26 mouse cellular contexts compared by ENCODE assay signal in the genomic region with DNA sequence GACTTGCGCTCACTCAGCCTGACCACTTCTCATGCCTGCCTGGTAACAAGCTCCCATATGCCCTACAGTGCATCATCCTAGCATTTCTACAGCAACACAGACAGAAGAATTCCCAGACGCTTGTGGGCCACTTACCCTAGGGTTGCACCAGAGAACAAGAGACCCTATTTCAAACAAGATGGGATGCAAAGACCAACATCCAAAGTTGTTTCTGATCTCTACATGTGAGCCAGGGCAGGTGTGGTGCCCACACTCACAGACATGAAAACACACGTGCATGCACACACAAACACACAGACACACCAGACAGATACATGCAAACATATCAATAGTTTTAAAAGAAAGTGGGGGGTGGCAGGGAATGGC. TPM values are rescaled to one million over a fixed set of nuclear protein-coding genes. Genes with fewer than 3 reads are reported as not detected.
DNase-seq lines count a peak whose midpoint lies in the region; ATAC-seq and TF ChIP-seq lines count a peak whose summit lies in the region.
"Had no signal": no experiment of that assay in that cellular context is flagged by ENCODE, and none has a peak within 500 bp of the region (broad histone marks: within the 10 kb centered on the region; RNA-seq: fewer than 3 reads in every experiment).

No protein-coding gene starts in this region.

- no peak overlapping the region for H3K9ac ChIP-seq in heart, embryonic 12.5 days
- no peak overlapping the region for H3K9ac ChIP-seq in kidney, postnatal 0 days (ENCODE audit: low read depth, low read length)
- H3K9ac ChIP-seq in liver, embryonic 15.5 days, result peak overlapping the region; percentile 22
- H3K9ac ChIP-seq: embryonic facial prominence, embryonic 12.5 days; forebrain, embryonic 15.5 days; heart, embryonic 13.5 days; stomach, embryonic 15.5 days had no signal

- TF ChIP-seq CTCF in kidney, postnatal 0 days (IDR thresholded peaks at IDR 0.05; ENCODE audit: low read depth), result no peak
- no peak for TF ChIP-seq CTCF in G1E (IDR thresholded peaks at IDR 0.05; ENCODE audit: low read depth, low read length)

- DNase-seq in heart, embryonic 10.5 days (ENCODE audit: low spot score), result no peak
- no peak for DNase-seq in kidney, postnatal 0 days (ENCODE audit: low spot score)
- DNase-seq in kidney, postnatal 14 days, result no peak
- DNase-seq in G1E (ENCODE audit: low spot score), result no peak
- no peak for DNase-seq in adrenal gland, postnatal 36 days
- no peak for DNase-seq in gastrocnemius, adult 8-10 months (ENCODE audit: low spot score in 2 of 2)
- DNase-seq: adrenal gland, postnatal 10 days; cerebellum, postnatal 25 days; gastrocnemius, postnatal 14 days; heart, adult 11 months; heart, postnatal 14 days; lung, postnatal 14 days; thymus, adult 2 months; thymus, postnatal 4 days had no signal

- ATAC-seq in heart, embryonic 12.5 days (ENCODE audit: insufficient number of reproducible peaks, low FRiP score), result no peak
- no peak for ATAC-seq in kidney, postnatal 0 days (replicated peaks; ENCODE audit: low FRiP score, low read depth)
- no peak for ATAC-seq in G1E (ENCODE audit: extremely low read depth, insufficient number of reproducible peaks, low FRiP score, poor library complexity, severe bottlenecking)
- ATAC-seq in liver, embryonic 15.5 days (ENCODE audit: insufficient read depth), result no peak
- ATAC-seq: forebrain, embryonic 15.5 days had no signal

- H3K36me3 ChIP-seq in heart, embryonic 10.5 days, result no peaks in the 10 kb centered on the region
- H3K36me3 ChIP-seq in heart, embryonic 12.5 days, result no peaks in the 10 kb centered on the region
- no peaks in the 10 kb centered on the region for H3K36me3 ChIP-seq in kidney, postnatal 0 days (ENCODE audit: insufficient read depth, low read length)
- H3K36me3 ChIP-seq in G1E (replicated peaks), result no peaks in the 10 kb centered on the region
- no peaks in the 10 kb centered on the region for H3K36me3 ChIP-seq in liver, embryonic 15.5 days (replicated peaks)
- H3K36me3 ChIP-seq: embryonic facial prominence, embryonic 12.5 days; forebrain, embryonic 15.5 days; heart, embryonic 13.5 days; limb, embryonic 10.5 days; midbrain, embryonic 10.5 days; stomach, embryonic 15.5 days had no signal

- H3K27me3 ChIP-seq in heart, embryonic 10.5 days (ENCODE audit: insufficient read depth, poor library complexity, severe bottlenecking), result no peaks in the 10 kb centered on the region
- H3K27me3 ChIP-seq in heart, embryonic 12.5 days (replicated peaks), result no peaks in the 10 kb centered on the region
- no peaks in the 10 kb centered on the region for H3K27me3 ChIP-seq in kidney, postnatal 0 days (ENCODE audit: insufficient read depth, low read length)
- H3K27me3 ChIP-seq in G1E (ENCODE audit: insufficient read depth, low read length), result peaks cover 6% of the 10 kb centered on the region; the same call in 1 of the 2 replicates
- H3K27me3 ChIP-seq in liver, embryonic 15.5 days, result no peaks in the 10 kb centered on the region
- H3K27me3 ChIP-seq: embryonic facial prominence, embryonic 12.5 days; forebrain, embryonic 15.5 days; heart, embryonic 13.5 days; stomach, embryonic 15.5 days had no signal

- peak overlapping the region; percentile 56 for H3K27ac ChIP-seq in heart, embryonic 10.5 days
- no peak overlapping the region for H3K27ac ChIP-seq in heart, embryonic 12.5 days (ENCODE audit: poor library complexity, severe bottlenecking)
- peak overlapping the region; percentile 79 for H3K27ac ChIP-seq in kidney, postnatal 0 days
- H3K27ac ChIP-seq in liver, embryonic 15.5 days (replicated peaks), result peak overlapping the region; percentile 94
- H3K27ac ChIP-seq: embryonic facial prominence, embryonic 12.5 days; forebrain, embryonic 15.5 days; heart, embryonic 13.5 days; layer of hippocampus, adult 2 months; limb, embryonic 10.5 days had no signal

- no peak overlapping the region for H3K4me3 ChIP-seq in heart, embryonic 10.5 days
- no peak overlapping the region for H3K4me3 ChIP-seq in heart, embryonic 12.5 days
- no peak overlapping the region for H3K4me3 ChIP-seq in kidney, postnatal 0 days (replicated peaks; ENCODE audit: low read depth, low read length)
- peak overlapping the region; percentile 61; the same call in 1 of the 2 replicates for H3K4me3 ChIP-seq in G1E (ENCODE audit: low read depth, low read length)
- H3K4me3 ChIP-seq in liver, embryonic 15.5 days (replicated peaks), result no peak overlapping the region
- H3K4me3 ChIP-seq: embryonic facial prominence, embryonic 12.5 days; forebrain, embryonic 15.5 days; heart, embryonic 13.5 days; layer of hippocampus, adult 2 months; limb, embryonic 10.5 days; midbrain, embryonic 10.5 days; stomach, embryonic 15.5 days had no signal

- WGBS in heart, embryonic 10.5 days, result 83% methylated on average over 3 of the region's 3 CpGs
- 85% methylated on average over 3 of the region's 3 CpGs for WGBS in heart, embryonic 12.5 days
- WGBS in kidney, postnatal 0 days, result 85% methylated on average over 3 of the region's 3 CpGs
- WGBS in liver, embryonic 15.5 days (ENCODE audit: insufficient replicate concordance), result 73% methylated on average over 3 of the region's 3 CpGs

- peaks cover 21% of the 10 kb centered on the region for H3K4me1 ChIP-seq in heart, embryonic 10.5 days
- H3K4me1 ChIP-seq in heart, embryonic 12.5 days (replicated peaks), result peaks cover 20% of the 10 kb centered on the region
- peaks cover 14% of the 10 kb centered on the region; the same call in 1 of the 2 replicates for H3K4me1 ChIP-seq in kidney, postnatal 0 days (replicated peaks; ENCODE audit: insufficient read depth, low read length)
- peaks cover 63% of the 10 kb centered on the region for H3K4me1 ChIP-seq in G1E (ENCODE audit: insufficient read depth, low read depth, low read length)
- H3K4me1 ChIP-seq in liver, embryonic 15.5 days (replicated peaks), result peaks cover 55% of the 10 kb centered on the region
- H3K4me1 ChIP-seq: forebrain, embryonic 15.5 days had no signal

- no peak overlapping the region for H3K4me2 ChIP-seq in heart, embryonic 12.5 days
- H3K4me2 ChIP-seq in kidney, postnatal 0 days (ENCODE audit: low read length), result no peak overlapping the region
- peak overlapping the region; percentile 52 for H3K4me2 ChIP-seq in liver, embryonic 15.5 days
- H3K4me2 ChIP-seq: embryonic facial prominence, embryonic 12.5 days; forebrain, embryonic 15.5 days; heart, embryonic 13.5 days; stomach, embryonic 15.5 days had no signal

- H3K9me3 ChIP-seq in heart, embryonic 10.5 days, result no peaks in the 10 kb centered on the region
- H3K9me3 ChIP-seq in heart, embryonic 12.5 days (replicated peaks), result no peaks in the 10 kb centered on the region
- no peaks in the 10 kb centered on the region for H3K9me3 ChIP-seq in kidney, postnatal 0 days (replicated peaks; ENCODE audit: low read length)
- H3K9me3 ChIP-seq in G1E (replicated peaks), result no peaks in the 10 kb centered on the region
- H3K9me3 ChIP-seq in liver, embryonic 15.5 days (replicated peaks), result no peaks in the 10 kb centered on the region
- H3K9me3 ChIP-seq: embryonic facial prominence, embryonic 12.5 days; forebrain, embryonic 15.5 days; heart, embryonic 13.5 days; limb, embryonic 10.5 days; midbrain, embryonic 10.5 days; stomach, embryonic 15.5 days had no signal

RNA-seq across cellular contexts. Expression of a gene that starts 24.4 kb away (rescaled TPM):
- 0.15 and 0.60 TPM in 2 replicates for polyA plus RNA-seq in heart, embryonic 10.5 days (2016; fragmentation: Nextera tagmentation; extraction: Ambion mirVana)
- 0.24 and 0.86 TPM in 2 replicates for polyA plus RNA-seq in heart, embryonic 12.5 days (2016; fragmentation: Nextera tagmentation; extraction: Ambion mirVana)
- polyA plus RNA-seq in kidney, postnatal 0 days (2015; fragmentation: Nextera tagmentation; extraction: Ambion mirVana), result 0.05 and 0.24 TPM in 2 replicates
- total RNA-seq in G1E (2014; fragmentation: Nextera tagmentation), result not detected in 2 replicates
- 0.11 and 0.12 TPM in 2 replicates for total RNA-seq in G1E (2017)
- polyA plus RNA-seq in G1E (2012), result not detected in 2 replicates
- polyA plus RNA-seq in liver, embryonic 15.5 days (2015; fragmentation: Nextera tagmentation; extraction: Ambion mirVana), result 0.23 and 0.36 TPM in 2 replicates
- 1 to 10 TPM; 4.0 to 5.9 TPM for total RNA-seq in adrenal gland, postnatal 36 days (2021)
- total RNA-seq in gastrocnemius, adult 8-10 months (2022), result not detected
- total RNA-seq: gastrocnemius, postnatal 14 days; heart, postnatal 14 days; liver, adult 2 months; monocyte, adult 5-6 weeks had no signal
- polyA plus RNA-seq: CD4-positive, CD25-positive, alpha-beta regulatory T cell, adult 4 months; liver, adult 2 months had no signal

RNA-seq across cellular contexts. Expression of a gene that starts 24.8 kb away (rescaled TPM):
- polyA plus RNA-seq in heart, embryonic 10.5 days (2016; fragmentation: Nextera tagmentation; extraction: Ambion mirVana), result 71.8 and 86.3 TPM in 2 replicates
- polyA plus RNA-seq in heart, embryonic 12.5 days (2016; fragmentation: Nextera tagmentation; extraction: Ambion mirVana), result 108 and 111 TPM in 2 replicates
- polyA plus RNA-seq in kidney, postnatal 0 days (2015; fragmentation: Nextera tagmentation; extraction: Ambion mirVana), result 68.4 and 87.5 TPM in 2 replicates
- total RNA-seq in G1E (2014; fragmentation: Nextera tagmentation) (148 TPM in 2 replicates), G1E (2017) (136 and 158 TPM in 2 replicates)
- 7.2 and 17.0 TPM in 2 replicates for polyA plus RNA-seq in G1E (2012)
- polyA plus RNA-seq in liver, embryonic 15.5 days (2015; fragmentation: Nextera tagmentation; extraction: Ambion mirVana), result 42.7 and 44.4 TPM in 2 replicates
- 10 to 100 TPM; 63.2 to 65.2 TPM for total RNA-seq in adrenal gland, postnatal 36 days (2021)
- 10 to 100 TPM in 1 of 4 experiments, 1 to 10 TPM in 3; 5.8 to 10.2 (median 8.1) TPM for total RNA-seq in gastrocnemius, adult 8-10 months (2022)
